Mouse (Mus musculus) stomach, postnatal 0 days (tissue): ENCODE measurements at regions not wholly inside any gene's neighbourhood (a gene's known extent, or its start where the extent isn't known, plus 50 kb on each side); places are given as distances from the start of the nearest gene placed in this dataset.
A peak's percentile ranks its signal among the peaks of the same experiment; 100 is the strongest.

Experiments used
- CTCF ChIP-seq: IDR thresholded peaks from 2 replicates; pipeline ENCODE4 v1.5.1; 2016; ENCODE audit warnings: antibody characterized with exemption, low read depth, mild to moderate bottlenecking, moderate library complexity
- EP300 ChIP-seq: optimal IDR thresholded peaks from 2 replicates; pipeline ENCODE3; 2016; ENCODE audit warnings: antibody characterized with exemption

- TF ChIP-seq CTCF (peak; percentile 43), EP300 (no peak)
Observed at GRCm38 (mm10) chr12:97218445-97218844, 1040.8 kb downstream of the Galc start.
